14 mouse cellular contexts compared by ENCODE assay signal in genomic region chr4:53544889-53545288, GRCm38 (mm10).
A peak's percentile ranks its signal among the peaks of the same experiment; 100 is the strongest.
DNase-seq lines count a peak whose midpoint lies in the region; ATAC-seq and TF ChIP-seq lines count a peak whose summit lies in the region.
"Had no signal": no experiment of that assay in that cellular context is flagged by ENCODE, and none has a peak within 500 bp of the region (broad histone marks: within the 10 kb centered on the region; RNA-seq: fewer than 3 reads in every experiment).

No protein-coding gene starts in this region.

- H3K4me2 ChIP-seq in heart, embryonic 11.5 days = no peak overlapping the region
- no peak overlapping the region for H3K4me2 ChIP-seq in intestine, postnatal 0 days (replicated peaks; ENCODE audit: low read depth)
- H3K4me2 ChIP-seq: lung, embryonic 14.5 days had no signal

- no peaks in the 10 kb centered on the region for H3K79me2 ChIP-seq in liver, adult 2 months (ENCODE audit: control insufficient read depth, insufficient read depth, low read length)

- H3K27ac ChIP-seq in heart, embryonic 11.5 days (ENCODE audit: low read depth, low read length) = no peak overlapping the region
- no peak overlapping the region for H3K27ac ChIP-seq in liver, adult 2 months (replicated peaks; ENCODE audit: insufficient read depth, low read depth, low read length)
- H3K27ac ChIP-seq in brown adipose tissue, adult 24 weeks (replicated peaks; ENCODE audit: low read depth, low read length) = peak overlapping the region; percentile 75
- no peak overlapping the region for H3K27ac ChIP-seq in intestine, postnatal 0 days (ENCODE audit: low read depth, low read length)
- no peak overlapping the region for H3K27ac ChIP-seq in left cerebral cortex, adult 2 months
- H3K27ac ChIP-seq: limb, embryonic 10.5 days had no signal

- peak; percentile 61 for DNase-seq in heart, adult 8-10 months (ENCODE audit: low spot score)
- DNase-seq in liver, adult 2 months (ENCODE audit: extremely low read depth, low read depth, low spot score) = peak; percentile 9
- no peak for DNase-seq in liver
- no peak for DNase-seq in left cerebral cortex, adult 2 months (ENCODE audit: extremely low spot score in 1 of 2, low spot score in 2 of 2)
- DNase-seq: cerebellum, adult 18-20 months; gastrocnemius, postnatal 10 days; layer of hippocampus, postnatal 36 days; lung, embryonic 14.5 days; right cerebral cortex, postnatal 14 days had no signal

- no peak for TF ChIP-seq POLR2A in liver, adult 2 months (IDR thresholded peaks at IDR 0.05; ENCODE audit: extremely low read depth, insufficient read depth, low read length)

- no peaks in the 10 kb centered on the region for H3K9me3 ChIP-seq in heart, embryonic 11.5 days (replicated peaks; ENCODE audit: control insufficient read depth, low read length)
- H3K9me3 ChIP-seq in intestine, postnatal 0 days (ENCODE audit: control insufficient read depth) = no peaks in the 10 kb centered on the region
- H3K9me3 ChIP-seq: limb, embryonic 10.5 days had no signal

- intact Hi-C loops in left cerebral cortex, adult 2 months (cut with DNase I) = loop anchor here (5.0 kb wide), 1 partner anchor 163 kb away; no protein-coding TSS in a partner anchor

- H3K36me3 ChIP-seq in heart, embryonic 11.5 days (ENCODE audit: control insufficient read depth, insufficient read depth, low read length) = 0 out of 2 replicates have a peak, but pooled peaks cover 2% of the 10 kb centered on the region
- H3K36me3 ChIP-seq in liver, adult 2 months (ENCODE audit: control insufficient read depth, insufficient read depth, low read length) = peaks cover 31% of the 10 kb centered on the region
- H3K36me3 ChIP-seq in intestine, postnatal 0 days (ENCODE audit: control insufficient read depth, insufficient read depth) = peaks cover 47% of the 10 kb centered on the region

- 0 out of 2 replicates have a peak, but pooled peaks cover 3% of the 10 kb centered on the region for H3K4me1 ChIP-seq in heart, embryonic 11.5 days (ENCODE audit: control insufficient read depth, insufficient read depth, low read length)
- peaks cover 1% of the 10 kb centered on the region; the same call in 1 of the 2 replicates for H3K4me1 ChIP-seq in liver, adult 2 months (ENCODE audit: control insufficient read depth, insufficient read depth, low read length)
- no peaks in the 10 kb centered on the region; the same call in 1 of the 2 replicates for H3K4me1 ChIP-seq in brown adipose tissue, adult 24 weeks (ENCODE audit: control insufficient read depth, insufficient read depth, insufficient read length, low read length)
- no peaks in the 10 kb centered on the region for H3K4me1 ChIP-seq in intestine, postnatal 0 days (replicated peaks; ENCODE audit: control insufficient read depth, insufficient read depth, low read length)
- H3K4me1 ChIP-seq: limb, embryonic 10.5 days had no signal

- H3K4me3 ChIP-seq in heart, embryonic 11.5 days (ENCODE audit: low read depth, low read length) = no peak overlapping the region
- no peak overlapping the region for H3K4me3 ChIP-seq in liver, adult 2 months (ENCODE audit: insufficient read depth, low read depth, low read length)
- H3K4me3 ChIP-seq in brown adipose tissue, adult 24 weeks (ENCODE audit: insufficient read depth, low read depth, low read length) = no peak overlapping the region
- no peak overlapping the region for H3K4me3 ChIP-seq in intestine, postnatal 0 days (ENCODE audit: low read depth, low read length)
- no peak overlapping the region for H3K4me3 ChIP-seq in left cerebral cortex, adult 2 months
- H3K4me3 ChIP-seq: limb, embryonic 10.5 days had no signal

- TF ChIP-seq CTCF in liver, adult 2 months (IDR thresholded peaks at IDR 0.05; ENCODE audit: low read depth, low read length) = 0 out of 2 replicates have a peak, but pooled peaks have one; percentile 10
- TF ChIP-seq CTCF in intestine, postnatal 0 days (IDR thresholded peaks at IDR 0.05; ENCODE audit: low read depth) = peak; percentile 59
- TF ChIP-seq CTCF in left cerebral cortex, adult 2 months (IDR thresholded peaks at IDR 0.05) = no peak; the same call in none of the 2 replicates

- no peak for ATAC-seq in heart, embryonic 11.5 days (replicated peaks; ENCODE audit: insufficient number of reproducible peaks, low FRiP score, low TSS enrichment)
- ATAC-seq in intestine, postnatal 0 days = no peak
- ATAC-seq: forebrain, embryonic 14.5 days had no signal

- H3K9ac ChIP-seq in heart, embryonic 11.5 days (ENCODE audit: low read depth, low read length) = no peak overlapping the region
- no peak overlapping the region for H3K9ac ChIP-seq in liver, adult 2 months (ENCODE audit: low read depth, low read length)
- H3K9ac ChIP-seq in intestine, postnatal 0 days (ENCODE audit: low read depth, low read length) = no peak overlapping the region
- H3K9ac ChIP-seq: lung, embryonic 14.5 days had no signal

- no peaks in the 10 kb centered on the region for H3K27me3 ChIP-seq in heart, embryonic 11.5 days (ENCODE audit: control insufficient read depth, insufficient read depth, low read length)
- H3K27me3 ChIP-seq in liver, adult 2 months (ENCODE audit: control insufficient read depth, insufficient read depth, low read length) = no peaks in the 10 kb centered on the region
- no peaks in the 10 kb centered on the region for H3K27me3 ChIP-seq in intestine, postnatal 0 days (replicated peaks; ENCODE audit: control insufficient read depth, insufficient read depth, low read length)

- 71% methylated on average over 1 of the region's 1 CpGs for WGBS in heart, embryonic 11.5 days (ENCODE audit: insufficient replicate concordance)
- WGBS in liver, adult 2 months = 79% methylated on average over 1 of the region's 1 CpGs
- 82% methylated on average over 1 of the region's 1 CpGs for WGBS in intestine, postnatal 0 days

Comparison
In these comparisons a context has a peak if more than half of its experiments do, and no peak if none do; other contexts are left out.
1. DNase-seq: peak in heart, adult 8-10 months (single experiment) and liver, adult 2 months (single experiment); none in liver (single experiment) and left cerebral cortex, adult 2 months (0 of 2).